Mouse (Mus musculus) bone marrow, adult 2 months (tissue): ENCODE measurements around the gene Hacd3.

Source experiments
- CTCF ChIP-seq: fragments of 200-500 bp; IDR thresholded peaks from 2 replicates; pipeline ENCODE4 v1.5.1; 2011; ENCODE audit warnings: low read length, control low read depth; ENCODE audit not compliant: control insufficient read depth, insufficient read depth
- POLR2A ChIP-seq: fragments of 200-500 bp; IDR thresholded peaks from 2 replicates; pipeline ENCODE4 v1.6.1; 2011; ENCODE audit warnings: low read depth, mild to moderate bottlenecking, control low read depth, low read length, borderline replicate concordance; ENCODE audit not compliant: control insufficient read depth

- TF ChIP-seq CTCF (peak; percentile 78), POLR2A (peak; percentile 93; the same call in 1 of the 2 replicates)
Measured at GRCm38 (mm10) chr9:64960117-64960977, 61.1 kb downstream of the Hacd3 start, which contains the start of gene Ints14.
